Mouse (Mus musculus): ENCODE results near the gene Foxo3. TPM values are rescaled to one million over a fixed set of nuclear protein-coding genes. Genes with fewer than 3 reads are reported as not detected.

The Foxo3 gene
- total RNA-seq, 4 experiments from 2014 or later: 69.4 to 88.2 (median 76.9) TPM

DNA sequence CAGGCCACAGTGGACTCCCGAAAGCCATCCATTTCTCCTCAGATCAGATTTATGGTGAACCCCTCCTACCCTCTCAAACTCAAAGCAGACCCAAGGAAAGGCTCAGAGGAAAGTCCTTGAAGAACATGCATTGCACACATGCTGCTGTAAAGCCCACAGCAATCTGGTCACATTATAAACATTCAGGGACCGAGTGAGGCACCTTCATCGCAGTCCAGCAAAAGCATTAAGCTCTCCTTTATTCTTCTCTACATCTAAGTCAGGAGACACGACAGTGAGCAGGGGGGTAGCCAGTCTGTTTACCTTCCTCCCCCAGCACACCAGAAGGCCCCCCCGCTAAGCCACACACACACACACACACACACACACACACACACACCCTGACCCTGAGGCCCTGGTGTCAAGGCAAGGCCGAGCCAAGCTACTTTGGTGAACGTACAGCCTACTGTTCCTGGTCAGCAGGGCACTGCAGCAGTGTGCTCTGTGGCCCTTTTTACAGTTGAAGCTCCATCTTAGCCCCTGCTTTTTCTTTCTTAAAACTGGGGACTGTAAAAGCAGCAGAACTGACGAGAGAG is 24.7 kb downstream of the Foxo3 start:
- no peak for DNase-seq (ENCODE audit: low spot score in 2 of 2)

GRCm38 (mm10) chr10:42251203-42251602 is 25.4 kb downstream of the Foxo3 start:
- peak; percentile 19 to 54 for DNase-seq (ENCODE audit: low spot score in 2 of 2)

DNA sequence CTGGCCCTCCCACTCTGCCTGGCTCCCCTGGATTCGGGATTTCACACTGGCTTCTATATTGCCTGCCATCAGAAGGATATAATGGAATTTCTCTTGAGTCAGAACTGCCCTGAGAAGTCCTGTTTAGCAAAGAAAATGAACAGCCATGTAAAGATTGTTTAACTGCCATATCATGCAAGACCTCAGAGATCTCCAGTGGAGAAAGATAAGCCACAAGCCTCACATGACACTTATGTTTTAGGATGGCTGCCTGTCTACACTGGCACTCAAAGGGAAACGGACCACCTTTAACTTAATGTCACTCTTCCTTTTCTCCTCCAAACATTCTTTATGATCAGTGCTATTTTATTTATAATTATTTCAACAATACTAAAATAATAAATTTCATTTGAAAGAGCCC is 26.6 kb downstream of the Foxo3 start:
- DNase-seq (ENCODE audit: low spot score in 2 of 2): no peak

- DNase-seq (ENCODE audit: low spot score in 2 of 2): no peak
Observed at GRCm38 (mm10) chr10:42248644-42249043, 27.9 kb downstream of the Foxo3 start.

DNA sequence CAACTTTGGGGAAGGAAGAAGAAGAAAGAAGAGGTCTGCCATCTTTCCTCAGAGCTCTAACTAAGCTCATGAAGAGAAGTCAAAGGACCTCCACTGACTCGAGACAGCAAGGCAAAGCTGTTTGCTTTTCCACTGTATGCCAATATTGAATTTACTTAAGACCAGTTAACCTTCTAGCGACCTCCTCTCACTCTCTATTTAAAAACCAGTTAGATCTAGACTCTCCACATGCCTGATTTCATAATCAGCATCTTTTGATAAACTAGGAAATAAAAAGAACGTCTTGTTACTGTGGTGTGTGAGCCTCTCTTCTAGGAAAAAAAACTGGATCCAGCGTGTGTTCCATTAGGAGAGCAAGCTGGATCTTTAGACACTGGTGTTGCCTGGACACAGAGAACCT is 28.4 kb downstream of the Foxo3 start:
- DNase-seq (ENCODE audit: low spot score in 2 of 2): no peak

GRCm38 (mm10) chr10:42247125-42247816 is 29.3 kb downstream of the Foxo3 start:
- DNase-seq (ENCODE audit: low spot score in 2 of 2): no peak

DNA sequence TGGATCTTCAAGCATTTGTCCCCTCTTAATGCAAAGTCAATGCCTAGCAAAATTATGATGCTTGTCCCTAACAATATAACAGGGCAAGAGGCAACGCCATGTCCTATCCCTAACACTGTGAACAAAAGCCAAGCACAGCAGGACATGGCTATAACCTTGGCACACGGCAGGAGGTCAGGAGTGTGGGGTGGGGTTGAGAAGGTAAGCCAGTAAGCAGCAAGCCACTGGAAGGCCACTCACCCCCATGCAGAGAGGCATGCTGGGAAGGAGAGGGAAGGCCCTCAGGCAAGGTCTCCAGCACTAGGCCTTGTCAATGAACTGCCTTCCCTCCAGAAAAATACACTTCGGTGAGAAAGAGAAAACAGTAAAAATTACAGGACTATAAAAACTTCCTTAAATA is 30.1 kb downstream of the Foxo3 start:
- no peak for DNase-seq (ENCODE audit: low spot score in 2 of 2)

DNA sequence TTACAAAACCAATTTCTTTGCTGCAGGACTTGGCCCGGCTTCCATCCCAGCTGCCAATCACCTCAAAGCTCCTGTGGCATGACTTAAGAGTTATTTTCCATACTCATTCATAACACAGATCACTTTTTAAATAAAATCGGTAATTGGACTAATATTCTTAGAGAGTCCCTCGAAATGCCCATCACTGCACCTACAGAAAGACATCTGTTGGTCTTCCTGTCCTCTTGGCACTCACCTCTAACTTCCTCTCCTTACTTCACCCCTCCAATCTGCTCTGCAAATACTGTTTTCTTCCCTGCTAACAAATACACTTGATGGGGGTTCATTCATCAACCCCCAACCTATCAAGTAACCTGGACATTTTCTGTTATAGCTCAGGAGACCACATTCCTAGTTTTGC is 30.9 kb downstream of the Foxo3 start:
- no peak for DNase-seq (ENCODE audit: low spot score in 2 of 2)

- no peak for DNase-seq (ENCODE audit: low spot score in 2 of 2)
Observed at GRCm38 (mm10) chr10:42245256-42245601, 31.3 kb downstream of the Foxo3 start.

- no peak for DNase-seq (ENCODE audit: low spot score in 2 of 2)
Observed at GRCm38 (mm10) chr10:42244420-42245255, 31.9 kb downstream of the Foxo3 start.

DNA sequence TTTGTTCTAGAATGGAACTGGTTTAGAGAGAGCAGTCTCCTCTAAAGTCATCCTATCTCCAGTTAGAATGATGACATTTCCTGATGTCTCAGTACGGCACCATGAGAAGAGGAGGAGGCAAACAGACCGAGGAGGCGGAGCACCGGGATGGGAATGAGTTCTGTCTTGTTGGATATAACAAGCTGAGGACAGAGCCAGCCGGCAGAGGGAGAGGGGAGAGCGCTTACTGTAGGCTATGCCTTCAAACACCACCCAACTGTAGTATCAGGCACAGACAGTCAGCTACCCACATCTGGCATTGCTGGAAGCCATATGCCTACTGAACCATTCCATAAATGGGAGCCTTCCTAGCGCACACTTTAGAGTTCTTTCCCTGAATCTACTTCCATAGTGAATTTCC is 32.6 kb downstream of the Foxo3 start:
- no peak for DNase-seq (ENCODE audit: low spot score in 2 of 2)

DNA sequence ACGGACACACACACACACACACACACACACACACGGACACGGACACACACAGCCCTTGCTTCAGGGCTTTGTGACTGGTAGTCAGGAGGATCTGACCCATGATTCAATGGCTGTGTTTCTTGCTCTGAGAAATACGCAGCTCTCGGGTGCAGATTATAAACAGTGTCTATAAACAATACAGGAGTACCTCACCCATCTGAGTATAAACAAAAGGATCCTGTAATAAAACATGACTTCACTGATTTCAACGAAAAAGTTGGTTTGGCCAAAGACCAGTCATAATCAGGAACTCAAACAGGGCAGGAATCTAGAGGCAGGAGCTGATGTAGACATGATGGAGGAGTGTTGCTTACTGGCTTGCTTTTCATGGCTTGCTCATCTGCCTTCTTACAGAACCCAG is 34.1 kb downstream of the Foxo3 start:
- no peak for DNase-seq (ENCODE audit: low spot score in 2 of 2)

DNA sequence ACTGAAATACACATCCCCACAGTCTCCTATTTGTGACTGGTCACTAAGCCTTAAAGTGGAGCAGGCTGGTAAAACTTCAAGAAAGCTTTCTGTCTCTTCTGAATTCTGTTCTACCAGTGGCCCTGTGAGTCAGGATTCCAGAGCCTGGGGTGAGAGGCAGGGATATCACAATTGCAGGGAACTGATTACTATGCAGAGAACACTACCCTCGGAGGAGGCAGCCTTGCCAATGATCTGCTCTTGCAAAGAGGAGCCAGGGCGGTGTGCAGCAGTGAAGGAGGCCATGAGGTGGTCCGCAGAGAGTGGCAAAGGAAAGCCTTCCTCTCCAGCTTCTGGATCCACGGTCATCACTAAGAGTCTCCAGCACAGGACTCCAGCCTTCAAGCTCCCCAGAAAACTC is 34.8 kb downstream of the Foxo3 start:
- DNase-seq (ENCODE audit: low spot score in 2 of 2): no peak

- DNase-seq (ENCODE audit: low spot score in 2 of 2): no peak
Observed at GRCm38 (mm10) chr10:42239810-42240111, 36.8 kb downstream of the Foxo3 start.

GRCm38 (mm10) chr10:42238923-42239809 is 37.4 kb downstream of the Foxo3 start:
- DNase-seq (ENCODE audit: low spot score in 2 of 2): no peak

GRCm38 (mm10) chr10:42238296-42238695 is 38.3 kb downstream of the Foxo3 start:
- no peak for DNase-seq (ENCODE audit: low spot score in 2 of 2)

GRCm38 (mm10) chr10:42237556-42237955 is 39.0 kb downstream of the Foxo3 start:
- no peak for DNase-seq (ENCODE audit: low spot score in 2 of 2)

- DNase-seq (ENCODE audit: low spot score in 2 of 2): no peak
Observed at GRCm38 (mm10) chr10:42235321-42235720, 41.2 kb downstream of the Foxo3 start.

DNA sequence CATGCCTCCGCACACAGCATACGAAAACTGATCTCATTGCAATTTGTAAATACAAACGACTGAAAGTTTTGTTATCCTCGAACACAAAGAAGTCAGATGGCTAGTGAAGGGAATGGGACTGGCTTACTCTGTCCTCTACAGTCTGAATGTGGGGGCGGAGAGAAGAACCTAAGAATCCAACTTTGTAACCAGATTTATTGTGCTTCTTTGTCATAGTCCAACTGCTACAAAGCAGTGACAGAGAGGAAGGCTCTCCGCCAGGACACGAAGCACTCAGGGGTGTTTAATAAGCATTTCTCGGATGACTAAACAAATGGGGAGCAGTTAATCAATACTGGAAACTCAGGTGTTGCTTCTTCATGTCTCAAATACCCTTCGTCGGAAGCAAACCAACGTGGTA is 43.6 kb downstream of the Foxo3 start:
- no peak for DNase-seq (ENCODE audit: low spot score in 2 of 2)

DNA sequence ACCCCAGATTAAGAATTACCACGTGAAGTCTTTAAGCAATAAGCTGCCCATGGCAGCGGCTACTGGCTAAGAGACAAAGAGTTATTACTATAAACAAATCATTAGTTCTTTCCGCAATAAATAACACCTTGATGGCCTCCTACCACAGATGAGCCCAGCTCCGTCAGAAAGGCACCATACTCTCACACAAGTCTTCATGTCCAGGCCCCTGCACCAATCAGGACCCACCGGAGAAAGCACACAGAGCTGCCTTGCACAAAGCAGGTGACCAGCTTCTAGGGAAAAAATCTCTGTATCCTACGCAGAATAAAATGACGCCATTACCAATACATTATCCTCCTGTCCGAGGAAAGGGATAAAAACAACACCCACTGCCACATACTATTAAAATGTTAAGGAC is 44.7 kb downstream of the Foxo3 start:
- DNase-seq (ENCODE audit: low spot score in 2 of 2): no peak

GRCm38 (mm10) chr10:42231100-42231541 is 45.4 kb downstream of the Foxo3 start:
- DNase-seq (ENCODE audit: low spot score in 2 of 2): no peak
